Mouse (Mus musculus): ENCODE measurements around the gene Gpr162. TPM values are rescaled to one million over a fixed set of nuclear protein-coding genes. Genes with fewer than 3 reads are reported as not detected.
"Not testable (repeated sequence)": the region's sequence is repeated elsewhere in the genome, so short reads cannot be mapped to it uniquely, and the experiment has no call there.

The Gpr162 gene
- total RNA-seq, 1 experiment from 2014 or later = 1.6 TPM

- no peak for DNase-seq
These were observed 51.9 kb downstream of the Gpr162 start for GRCm38 (mm10) chr6:124811701-124812560.

DNA sequence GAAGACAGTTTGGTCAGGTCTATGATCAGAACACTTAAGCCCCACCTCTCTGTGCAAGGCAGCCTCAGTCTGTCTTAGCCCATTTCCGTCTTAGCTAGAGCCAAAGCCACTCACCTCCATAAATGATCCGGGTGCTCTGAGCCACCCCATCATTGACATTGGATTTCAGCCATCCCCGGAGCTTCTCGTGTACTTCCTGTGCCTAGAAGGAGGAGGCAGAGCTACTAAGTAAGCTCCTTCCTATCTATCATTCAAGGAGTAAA, 52.4 kb downstream of the Gpr162 start:
- DNase-seq = no peak

DNA sequence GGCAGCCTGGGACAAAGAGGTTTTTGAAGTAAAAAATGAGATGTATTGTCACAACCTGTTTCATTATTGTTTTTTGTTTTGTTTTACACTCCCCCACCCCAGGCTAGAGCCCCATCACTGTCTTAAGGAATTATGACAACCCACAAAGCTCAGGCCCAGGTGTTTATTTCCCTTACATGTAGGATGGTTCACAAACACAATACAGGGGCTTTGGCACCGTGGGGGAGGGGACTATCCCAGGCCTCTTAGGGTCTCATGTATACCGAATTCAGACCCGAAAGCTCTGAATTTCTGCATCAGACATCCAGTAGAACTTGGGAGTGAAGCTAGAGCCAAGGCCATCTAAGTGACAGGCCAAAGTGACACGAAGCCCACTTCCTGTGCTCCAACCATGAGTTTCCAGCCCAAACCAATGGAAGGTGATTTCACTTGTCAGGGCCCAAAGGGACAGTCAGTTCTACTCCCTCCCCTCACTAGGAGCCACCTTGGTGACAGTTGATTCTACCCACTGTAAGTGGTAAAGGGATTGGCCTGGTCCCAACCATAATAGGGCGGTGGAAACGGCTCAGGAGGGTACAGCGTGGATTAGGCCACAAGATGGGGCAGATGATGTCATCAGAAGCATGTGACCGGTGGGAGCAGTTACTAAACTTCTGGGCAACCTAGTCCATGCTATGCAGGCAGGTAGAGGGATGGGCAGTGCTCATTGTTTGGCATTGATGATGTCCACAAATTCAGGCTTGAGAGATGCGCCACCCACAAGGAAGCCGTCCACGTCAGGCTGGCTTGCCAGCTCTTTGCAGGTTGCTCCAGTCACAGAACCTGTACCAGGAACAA, 53.0 kb downstream of the Gpr162 start:
- DNase-seq = not testable (repeated sequence)

GRCm38 (mm10) chr6:124809775-124810538, 53.8 kb downstream of the Gpr162 start:
- no peak for DNase-seq

DNA sequence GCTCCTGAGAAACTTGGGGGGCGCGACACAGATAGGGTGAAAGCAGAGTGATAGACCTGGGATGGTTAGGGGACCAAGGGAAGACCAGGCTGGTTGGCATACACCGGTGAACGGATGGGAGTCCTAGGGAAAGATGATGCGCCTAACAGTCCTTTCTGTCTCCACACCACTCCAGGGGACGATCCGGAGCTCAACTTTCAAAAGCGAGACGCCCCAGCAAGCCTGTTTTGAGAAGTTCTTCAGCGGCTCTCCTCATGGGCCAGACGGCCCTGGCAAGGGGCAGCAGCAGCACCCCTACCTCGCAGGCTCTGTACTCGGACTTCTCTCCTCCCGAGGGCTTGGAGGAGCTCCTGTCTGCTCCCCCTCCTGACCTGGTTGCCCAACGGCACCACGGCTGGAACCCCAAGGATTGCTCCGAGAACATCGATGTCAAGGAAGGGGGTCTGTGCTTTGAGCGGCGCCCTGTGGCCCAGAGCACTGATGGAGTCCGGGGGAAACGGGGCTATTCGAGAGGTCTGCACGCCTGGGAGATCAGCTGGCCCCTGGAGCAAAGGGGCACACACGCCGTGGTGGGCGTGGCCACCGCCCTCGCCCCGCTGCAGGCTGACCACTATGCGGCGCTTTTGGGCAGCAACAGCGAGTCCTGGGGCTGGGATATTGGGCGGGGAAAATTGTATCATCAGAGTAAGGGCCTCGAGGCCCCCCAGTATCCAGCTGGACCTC, 54.6 kb downstream of the Gpr162 start:
- peak; percentile 92 for DNase-seq

Other genes starting within 250 kb of the Gpr162 start
- 2.7 and 2.9 TPM in 2 replicates for gene C1s2, start 227.9 kb downstream of the Gpr162 start, total RNA-seq (2021)
- gene Lpcat3, start 201.0 kb downstream of the Gpr162 start, total RNA-seq (2021) = 78.0 and 82.3 TPM in 2 replicates
- gene Emg1, start 151.8 kb downstream of the Gpr162 start, total RNA-seq (2021) = 79.7 and 87.9 TPM in 2 replicates
- gene Phb2, start 151.6 kb downstream of the Gpr162 start, total RNA-seq (2021) = 392 and 412 TPM in 2 replicates
- gene Ptpn6, start 125.3 kb downstream of the Gpr162 start, total RNA-seq (2021) = 7.3 and 23.1 TPM in 2 replicates
- gene Grcc10, start 122.6 kb downstream of the Gpr162 start, total RNA-seq (2021) = 338 and 346 TPM in 2 replicates
- gene Gm45234, start 108.0 kb downstream of the Gpr162 start, total RNA-seq (2021) = not detected in 2 replicates
- gene Atn1, start 107.5 kb downstream of the Gpr162 start, total RNA-seq (2021) = 70.3 and 84.6 TPM in 2 replicates
- gene Eno2, start 94.3 kb downstream of the Gpr162 start, total RNA-seq (2021) = 13.0 and 18.9 TPM in 2 replicates
- gene Lrrc23, start 84.3 kb downstream of the Gpr162 start, total RNA-seq (2021) = not detected in 2 replicates
- 13.0 and 14.6 TPM in 2 replicates for gene Spsb2, start 55.3 kb downstream of the Gpr162 start, total RNA-seq (2021)
- 425 and 436 TPM in 2 replicates for gene Tpi1, start 49.7 kb downstream of the Gpr162 start, total RNA-seq (2021)
- gene Usp5, start 34.5 kb downstream of the Gpr162 start, total RNA-seq (2021) = 83.2 and 103 TPM in 2 replicates
- 22.2 and 26.1 TPM in 2 replicates for gene Cdca3, start 34.4 kb downstream of the Gpr162 start, total RNA-seq (2021)
- gene Gnb3, start 23.7 kb downstream of the Gpr162 start, total RNA-seq (2021) = 9.4 and 9.5 TPM in 2 replicates
- 21.4 and 26.1 TPM in 2 replicates for gene P3h3, start 6.2 kb downstream of the Gpr162 start, total RNA-seq (2021)
- 1.4 and 13.0 TPM in 2 replicates for gene Cd4, start 24.2 kb upstream of the Gpr162 start, total RNA-seq (2021)
- gene Lag3, start 47.7 kb upstream of the Gpr162 start, total RNA-seq (2021) = 1.5 and 2.5 TPM in 2 replicates
- gene Ptms, start 56.1 kb upstream of the Gpr162 start, total RNA-seq (2021) = 917 and 925 TPM in 2 replicates
- gene Mlf2, start 67.4 kb upstream of the Gpr162 start, total RNA-seq (2021) = 274 and 276 TPM in 2 replicates
- 117 and 122 TPM in 2 replicates for gene Cops7a, start 101.6 kb upstream of the Gpr162 start, total RNA-seq (2021)
- gene Pianp, start 132.7 kb upstream of the Gpr162 start, total RNA-seq (2021) = 4.8 and 5.4 TPM in 2 replicates
- 47.2 and 50.4 TPM in 2 replicates for gene Zfp384, start 145.2 kb upstream of the Gpr162 start, total RNA-seq (2021)
- gene Ing4, start 175.8 kb upstream of the Gpr162 start, total RNA-seq (2021) = 64.9 and 71.8 TPM in 2 replicates
- 7.5 and 8.2 TPM in 2 replicates for gene Acrbp, start 185.7 kb upstream of the Gpr162 start, total RNA-seq (2021)
- 0.44 and 2.1 TPM in 2 replicates for gene Lpar5, start 203.9 kb upstream of the Gpr162 start, total RNA-seq (2021)
- 189 and 192 TPM in 2 replicates for gene Chd4, start 232.0 kb upstream of the Gpr162 start, total RNA-seq (2021)

Data from adrenal gland, postnatal 14 days (tissue).